Mouse (Mus musculus): ENCODE results near the gene Ralgps2.

Gene Ralgps2

DNA sequence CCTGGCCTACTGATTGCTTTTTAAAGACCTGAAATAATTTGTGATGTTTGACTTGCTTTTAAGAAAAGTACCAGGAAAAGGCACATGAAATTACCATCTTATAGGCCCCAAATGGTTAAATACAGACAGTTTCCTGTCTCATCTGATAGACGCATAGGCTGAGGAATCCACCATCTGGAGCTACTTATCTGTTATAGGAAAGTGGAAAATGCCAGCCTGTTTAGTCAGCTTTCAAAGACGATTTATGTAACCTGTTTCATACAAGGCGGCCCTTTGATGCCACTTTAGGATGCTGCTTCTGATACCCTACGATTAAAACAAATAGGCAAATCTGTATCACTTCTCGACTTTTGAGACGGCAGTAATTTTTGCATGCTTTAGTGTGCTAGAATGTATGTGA lies 138.2 kb downstream of the Ralgps2 start:
- peak; percentile 26 for DNase-seq

DNA sequence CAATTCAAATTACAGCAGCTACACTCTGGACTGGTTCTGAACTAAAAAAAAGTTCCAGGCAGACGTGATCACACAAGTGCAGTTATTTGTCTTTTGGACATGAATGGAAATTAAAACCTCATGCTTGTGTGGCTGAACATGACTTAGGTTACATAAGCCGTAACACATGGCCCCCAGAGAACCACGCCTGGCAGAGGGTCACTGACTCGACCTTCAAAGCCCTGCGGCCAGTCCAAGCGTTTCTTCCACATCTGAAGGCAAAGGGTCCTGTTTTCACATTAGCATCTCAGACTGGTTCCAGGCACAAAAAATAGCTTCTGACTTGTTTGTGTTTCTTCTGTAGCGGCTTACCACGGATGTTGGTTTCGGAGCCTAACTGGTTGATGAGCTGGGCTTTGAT lies 143.2 kb downstream of the Ralgps2 start:
- DNase-seq, result no peak

DNA sequence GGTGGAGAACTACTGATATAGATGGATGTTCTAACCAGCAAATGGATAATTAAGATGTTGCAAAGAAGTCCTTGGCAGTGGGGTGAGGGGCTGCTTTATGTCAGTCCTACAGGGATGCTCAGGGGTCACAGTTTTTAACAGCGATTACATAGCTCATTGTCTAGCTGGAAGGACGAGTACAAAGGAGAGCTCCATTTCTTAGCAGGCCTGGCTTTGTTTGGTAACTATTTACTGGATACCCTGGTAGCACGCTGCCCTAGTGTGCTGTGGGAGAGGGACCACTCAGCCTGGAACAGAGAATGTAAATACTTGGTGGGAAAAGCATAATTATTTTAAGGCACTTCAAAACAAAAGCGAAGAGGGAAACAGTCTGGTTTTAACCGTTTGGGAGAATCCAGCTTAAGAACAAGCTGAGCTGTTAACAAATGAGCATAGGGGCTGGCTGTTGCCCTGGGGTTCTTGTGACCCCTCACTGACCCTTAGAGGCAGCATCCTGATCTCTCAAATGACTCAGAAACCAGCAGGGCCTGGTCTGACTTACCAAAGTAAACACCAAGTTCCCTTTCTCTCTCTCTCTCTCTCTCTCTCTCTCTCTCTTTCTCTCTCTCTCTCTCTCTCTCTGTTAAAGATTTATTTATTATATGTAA lies 149.5 kb downstream of the Ralgps2 start:
- DNase-seq, result no peak

DNA sequence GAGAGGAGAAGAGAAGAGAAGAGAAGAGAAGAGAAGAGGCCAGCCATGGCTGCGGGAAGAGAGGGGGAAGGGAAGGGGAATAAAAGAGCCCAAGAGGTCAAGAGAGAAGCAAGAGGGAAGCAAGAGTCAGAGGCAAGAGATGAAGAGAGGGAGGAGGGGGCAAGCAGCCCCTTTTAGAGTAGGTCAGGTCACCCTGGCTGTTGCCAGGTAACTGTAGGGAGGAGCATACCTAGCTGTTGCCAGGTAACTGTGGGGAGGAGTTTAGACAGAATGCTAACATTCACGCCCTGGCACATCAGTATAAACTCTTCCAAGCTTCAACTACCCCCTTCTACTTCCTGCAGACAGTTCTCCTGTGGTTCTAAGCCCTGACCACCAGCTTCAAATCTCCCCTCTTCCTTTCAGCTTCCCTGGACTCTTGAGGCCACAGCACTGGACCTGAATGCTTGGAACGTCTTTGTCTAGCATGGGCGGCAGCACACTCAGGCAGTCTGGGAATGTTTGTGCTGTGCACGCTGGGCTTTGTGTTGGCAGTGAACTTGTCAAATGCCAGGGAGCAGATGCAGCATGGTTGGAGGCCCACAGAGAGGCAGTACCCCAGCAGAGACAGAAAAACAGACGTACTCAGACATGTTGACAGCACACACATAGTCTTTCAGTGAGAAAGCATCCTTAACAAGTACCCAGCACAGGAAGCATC lies 152.1 kb downstream of the Ralgps2 start:
- no peak for DNase-seq

DNA sequence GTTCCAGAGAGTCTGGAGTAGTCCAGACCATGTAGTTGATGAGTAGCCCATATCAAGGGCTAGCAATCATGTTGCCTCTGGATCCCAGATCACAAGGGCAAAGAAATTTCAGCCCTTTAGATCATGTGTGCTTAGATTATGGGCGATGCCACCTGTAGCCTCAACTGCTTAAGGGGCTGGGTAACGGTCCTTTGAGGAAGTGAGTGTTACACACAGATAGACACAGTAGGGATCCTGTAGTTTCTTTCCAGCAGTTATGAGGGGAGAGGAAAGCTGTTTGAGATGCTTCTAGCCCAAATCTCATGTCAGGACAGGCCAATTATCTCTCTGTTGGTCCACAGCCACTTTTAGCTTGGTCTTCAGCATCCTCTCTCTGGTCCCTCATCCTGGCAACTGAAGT lies 153.4 kb downstream of the Ralgps2 start:
- DNase-seq, result no peak

DNA sequence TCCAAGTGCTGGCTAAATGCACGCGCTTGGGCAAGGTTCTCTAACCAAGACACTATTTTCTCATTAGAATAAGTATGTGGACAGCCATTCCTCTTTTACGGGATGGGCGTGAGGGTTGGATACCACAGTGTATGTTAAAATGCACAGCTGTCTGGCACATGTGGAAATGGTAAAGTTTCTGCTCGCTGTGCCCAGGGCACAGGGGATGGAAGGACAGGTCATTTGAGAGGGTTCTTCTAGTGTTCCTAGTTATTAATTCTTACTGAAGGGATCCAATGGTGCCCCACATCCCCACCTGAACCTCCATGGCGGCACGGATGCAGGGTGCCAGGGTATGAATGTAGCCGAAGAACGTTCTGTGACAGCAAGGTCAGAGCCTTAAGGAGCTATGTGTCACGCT lies 154.5 kb downstream of the Ralgps2 start:
- DNase-seq, result no peak

DNA sequence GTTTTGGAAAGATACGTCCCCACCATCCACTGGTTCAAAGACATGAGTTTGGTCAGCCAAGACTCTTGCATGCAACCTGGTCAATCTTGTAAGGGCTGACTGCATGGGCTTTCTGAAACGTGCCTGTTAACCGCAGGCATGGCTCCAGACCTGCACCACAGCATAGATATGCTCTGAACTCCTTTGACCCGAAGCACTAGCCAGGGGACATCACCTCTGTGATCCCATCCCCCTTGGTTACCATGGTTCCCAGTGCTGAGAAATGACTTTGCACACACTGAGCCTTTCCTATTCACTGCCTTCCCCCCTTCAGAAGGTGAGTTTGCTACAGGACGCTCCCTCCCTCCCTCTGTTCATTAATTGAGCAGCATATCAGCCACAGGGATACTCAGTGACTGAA lies 155.3 kb downstream of the Ralgps2 start:
- no peak for DNase-seq

DNA sequence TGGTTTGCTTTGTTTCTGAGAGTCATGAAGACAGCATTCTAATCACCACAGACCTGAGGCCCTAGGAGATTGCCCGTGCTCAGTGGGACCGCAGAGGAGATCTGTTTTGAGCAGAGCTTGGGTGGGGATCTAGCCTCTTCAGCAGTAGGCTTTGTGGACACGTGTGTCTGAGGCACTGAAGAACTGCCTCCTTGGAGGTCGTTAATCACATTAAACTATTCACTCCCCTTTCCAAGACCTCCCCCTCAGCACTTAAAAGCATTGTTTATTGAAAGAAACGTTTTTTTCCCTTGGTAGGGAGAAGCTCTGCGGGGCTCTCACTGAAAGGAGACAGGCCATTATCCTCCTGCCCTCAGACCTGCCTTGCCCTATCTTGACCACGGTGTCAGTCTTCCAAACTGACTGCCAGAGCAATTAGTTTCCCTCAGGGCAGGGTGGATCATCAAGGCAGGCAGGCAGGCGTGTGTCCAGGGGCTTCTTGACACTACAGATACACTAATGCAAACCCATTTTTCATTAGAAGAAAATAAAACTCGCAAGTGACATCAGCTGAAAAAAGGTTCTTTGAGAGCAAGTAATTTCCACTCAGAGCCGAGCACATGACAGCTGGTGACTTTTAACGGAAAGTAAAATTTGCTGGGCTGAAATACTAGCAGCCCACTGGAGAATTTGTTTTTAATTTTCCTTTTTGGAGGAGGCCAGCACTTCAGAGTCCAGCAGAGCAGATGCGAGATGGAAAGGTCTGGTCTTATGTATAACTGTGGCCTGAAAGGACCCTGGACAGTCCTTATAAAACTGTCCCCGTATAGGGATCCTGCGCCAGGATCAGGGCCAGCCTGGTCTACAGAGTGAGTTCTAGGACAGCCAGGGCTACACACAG lies 157.2 kb downstream of the Ralgps2 start:
- no peak for DNase-seq

DNA sequence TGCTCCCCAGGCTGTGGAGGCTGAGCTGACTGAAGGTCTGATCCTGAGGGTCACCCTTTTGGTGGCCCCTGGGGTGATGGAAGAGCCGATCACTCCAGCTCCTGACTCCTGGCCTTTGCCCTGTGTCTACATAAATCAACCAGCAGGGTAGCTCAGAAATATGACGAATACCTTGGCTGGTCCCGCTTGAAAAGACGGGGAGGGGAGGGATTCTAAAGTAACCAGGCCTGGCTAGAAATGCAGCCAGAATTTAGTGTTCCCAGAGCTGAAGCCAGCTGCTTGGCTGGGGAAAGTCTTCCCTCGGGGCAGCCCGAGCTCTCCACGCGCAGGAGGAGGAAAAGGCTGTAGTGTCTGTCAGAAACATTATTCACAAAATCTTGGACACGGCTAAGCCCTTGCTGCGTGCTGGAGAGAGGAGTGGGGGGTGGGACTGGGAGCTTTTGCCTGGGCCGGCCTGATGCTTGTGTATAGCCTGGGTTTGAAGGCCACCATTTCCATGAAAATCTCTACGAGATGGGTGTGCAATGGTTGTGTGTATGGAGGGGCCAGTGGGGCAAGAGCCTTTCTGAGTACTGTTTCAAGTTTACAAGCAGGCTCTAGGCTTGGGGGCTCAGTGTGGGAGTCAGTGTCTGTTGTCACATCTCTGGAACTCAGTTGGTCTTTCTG lies 158.2 kb downstream of the Ralgps2 start:
- no peak for DNase-seq

DNA sequence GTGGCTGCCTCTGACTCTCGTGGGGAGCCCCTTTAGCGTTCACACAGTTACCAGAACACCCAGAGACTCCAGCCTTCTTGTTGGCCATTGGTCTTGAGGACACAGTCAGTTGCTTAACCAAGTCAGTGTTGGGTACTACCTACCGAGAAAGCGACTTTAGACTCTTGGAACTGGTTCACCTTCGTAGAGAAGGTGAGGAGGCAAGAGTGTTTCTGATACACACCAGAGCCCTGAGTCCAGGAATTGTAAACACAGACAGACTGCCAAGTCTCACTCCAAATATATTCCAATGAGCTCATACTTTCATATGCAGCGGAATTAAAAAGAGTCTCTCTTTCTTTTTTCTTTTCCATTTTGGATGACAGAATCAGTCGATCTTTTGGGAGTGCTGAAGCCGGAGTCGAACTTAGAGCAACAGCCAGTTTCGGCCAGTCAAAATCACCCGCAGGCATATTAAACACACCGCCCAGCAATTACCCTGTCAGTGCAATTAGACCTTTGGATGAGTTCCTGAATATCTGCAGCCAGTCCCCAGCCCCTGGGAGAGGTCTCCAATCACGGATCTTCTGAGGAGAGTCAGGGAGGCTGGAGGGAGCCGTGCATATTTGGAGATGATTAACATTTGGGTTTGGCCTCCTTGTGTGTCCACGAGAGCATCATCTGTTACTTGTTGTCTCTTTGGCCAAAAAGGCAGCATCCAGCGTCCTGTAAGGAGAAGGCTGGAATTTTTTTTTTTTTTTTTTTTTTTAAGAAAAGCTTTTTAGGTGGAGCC lies 159.0 kb downstream of the Ralgps2 start:
- DNase-seq, result no peak

DNA sequence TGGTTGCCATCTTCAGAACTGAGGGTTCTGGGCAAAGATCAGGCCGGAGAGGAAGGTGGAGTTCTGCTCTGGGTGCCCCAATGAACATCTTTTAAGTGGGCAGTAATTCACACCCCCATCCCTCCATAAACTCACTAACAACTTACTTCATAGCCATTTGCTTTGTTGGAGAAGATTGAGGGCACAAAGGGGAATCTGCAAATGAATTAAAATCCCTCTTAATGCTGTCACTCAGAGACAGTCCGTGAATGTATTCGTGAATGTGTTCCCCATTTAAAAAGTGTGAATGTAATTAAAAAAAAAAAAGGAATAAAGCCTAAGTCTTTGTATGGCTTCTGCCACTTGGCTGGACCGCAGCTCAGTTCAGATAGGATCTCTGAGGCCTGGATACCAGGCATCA lies 159.8 kb downstream of the Ralgps2 start:
- DNase-seq, result no peak

DNA sequence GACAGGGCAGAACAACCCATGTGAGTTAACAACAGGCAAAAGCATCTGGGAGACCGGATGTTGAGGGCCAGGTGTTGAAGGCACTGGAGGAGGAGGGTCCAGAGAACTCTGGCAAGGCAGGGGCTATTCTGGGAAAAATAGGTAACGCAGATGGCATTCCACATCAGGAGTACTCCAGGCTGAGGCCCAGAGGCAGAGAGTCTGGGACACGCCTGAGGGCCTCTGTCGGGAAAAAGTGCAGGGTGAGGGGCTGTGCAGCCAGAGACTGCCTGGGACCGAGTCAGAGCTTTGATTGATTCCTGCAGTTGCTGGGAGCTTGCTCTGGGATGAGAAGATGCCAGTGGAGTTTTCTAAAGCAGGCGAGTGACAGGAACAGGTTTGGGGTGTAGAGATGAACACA lies 160.4 kb downstream of the Ralgps2 start:
- DNase-seq, result no peak

DNA sequence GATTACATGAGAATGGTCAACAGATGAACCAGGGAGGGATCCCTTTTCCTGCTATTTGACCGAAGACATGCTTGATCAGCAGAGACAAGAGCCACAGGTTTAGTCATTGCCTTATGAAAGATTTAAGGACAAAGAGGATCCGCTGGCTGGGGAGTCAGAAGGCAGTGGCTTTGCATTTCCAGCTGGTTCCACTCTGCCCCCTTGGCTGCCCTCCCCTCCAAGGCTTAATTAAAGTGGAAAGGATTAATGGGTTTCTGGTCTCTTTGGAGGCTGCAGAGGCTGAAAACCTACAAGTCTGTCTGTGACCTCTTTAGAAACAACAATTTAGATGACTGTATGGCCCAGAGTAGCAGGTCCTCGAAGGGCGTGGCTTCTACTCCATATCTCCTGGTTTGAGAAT lies 161.5 kb downstream of the Ralgps2 start:
- no peak for DNase-seq

DNA sequence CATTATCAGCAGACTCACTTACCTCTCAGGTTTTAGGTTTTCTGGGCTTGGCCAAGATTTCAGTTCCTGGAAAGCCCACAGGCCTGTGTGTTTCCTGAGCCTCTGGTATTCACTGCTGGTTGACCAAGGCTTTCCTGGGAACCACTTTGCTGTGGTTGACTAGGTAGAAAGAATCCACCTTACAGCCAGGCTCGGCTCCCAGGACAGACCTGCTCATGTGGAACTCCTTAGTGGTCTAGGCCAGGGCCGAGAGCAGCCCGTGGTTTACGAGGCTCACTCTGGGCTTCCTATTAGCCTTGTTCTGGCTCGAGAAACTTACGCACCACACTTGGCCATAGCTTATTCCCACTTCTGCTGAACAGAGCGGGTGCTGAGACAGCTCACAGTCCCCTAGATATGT lies 163.4 kb downstream of the Ralgps2 start:
- DNase-seq, result no peak

DNA sequence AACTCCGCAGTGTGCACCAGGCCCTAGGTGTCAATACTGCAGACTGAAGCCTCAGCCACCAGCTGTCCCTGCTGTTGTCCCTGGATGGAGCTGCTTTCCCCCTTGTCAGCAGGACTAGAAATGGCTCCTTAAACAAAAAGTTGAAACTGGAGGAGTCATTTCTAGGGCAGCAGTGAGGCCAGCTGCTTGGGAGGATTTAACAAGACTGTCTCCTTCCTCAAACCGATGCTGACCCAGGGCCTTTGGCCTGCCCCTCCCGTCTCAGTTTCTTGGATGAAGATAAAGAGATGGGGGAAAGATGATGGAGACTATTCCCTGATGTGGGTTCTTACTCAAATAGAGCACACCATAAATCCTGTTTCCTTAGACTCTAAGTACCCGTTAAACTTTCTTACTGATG lies 164.2 kb downstream of the Ralgps2 start:
- no peak for DNase-seq

DNA sequence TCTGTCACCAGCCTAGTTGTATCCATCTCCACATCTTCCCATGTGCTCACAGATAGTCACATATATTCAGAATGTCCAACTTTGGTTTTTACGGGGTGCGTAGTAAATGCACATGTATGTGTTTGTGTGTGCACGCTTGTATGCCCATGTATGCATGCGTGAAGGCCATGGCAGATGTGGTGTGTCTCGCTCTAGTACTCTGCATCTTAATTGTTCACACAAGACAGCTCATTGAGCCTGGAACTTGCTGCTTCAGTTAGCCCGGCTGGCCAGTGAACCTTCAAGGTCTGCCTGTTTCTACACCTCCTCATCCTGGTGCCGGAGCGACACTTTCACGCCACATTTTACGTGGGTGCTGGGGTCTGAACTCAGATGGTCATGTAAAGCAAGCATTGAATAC lies 168.6 kb downstream of the Ralgps2 start:
- no peak for DNase-seq

DNA sequence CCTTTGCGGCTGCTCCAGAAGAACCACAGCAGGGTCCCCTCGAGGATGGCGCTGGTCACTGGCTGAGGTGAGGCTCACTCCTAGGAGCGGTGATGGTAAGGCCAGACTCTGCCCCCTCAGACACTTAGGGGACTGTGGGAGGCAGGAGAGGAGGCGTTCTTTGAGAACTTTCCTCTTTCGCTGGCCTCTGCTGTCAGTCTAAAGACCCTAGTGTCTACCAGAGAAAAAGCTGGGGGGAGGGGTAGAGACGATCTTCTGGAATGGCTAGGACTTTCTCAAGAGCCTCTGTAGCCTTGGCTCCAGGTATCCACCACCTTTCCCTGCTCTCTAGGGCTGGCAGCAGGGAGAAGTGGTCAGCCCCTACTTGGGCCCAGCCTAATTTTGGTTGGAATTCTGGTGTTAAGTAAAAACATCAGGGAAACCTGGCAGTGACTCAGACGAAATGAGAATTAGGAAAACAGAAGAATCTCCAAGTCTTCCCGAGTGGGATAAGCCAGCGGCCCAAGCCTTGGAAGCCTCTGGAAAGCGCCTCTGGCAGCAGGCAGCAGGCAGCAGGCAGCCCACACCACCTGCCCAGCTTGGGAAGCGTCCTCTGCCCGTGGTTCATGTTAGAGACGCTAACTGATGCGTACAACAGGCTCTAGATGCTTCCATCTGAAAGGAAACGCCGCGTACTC lies 169.7 kb downstream of the Ralgps2 start:
- DNase-seq, result no peak

DNA sequence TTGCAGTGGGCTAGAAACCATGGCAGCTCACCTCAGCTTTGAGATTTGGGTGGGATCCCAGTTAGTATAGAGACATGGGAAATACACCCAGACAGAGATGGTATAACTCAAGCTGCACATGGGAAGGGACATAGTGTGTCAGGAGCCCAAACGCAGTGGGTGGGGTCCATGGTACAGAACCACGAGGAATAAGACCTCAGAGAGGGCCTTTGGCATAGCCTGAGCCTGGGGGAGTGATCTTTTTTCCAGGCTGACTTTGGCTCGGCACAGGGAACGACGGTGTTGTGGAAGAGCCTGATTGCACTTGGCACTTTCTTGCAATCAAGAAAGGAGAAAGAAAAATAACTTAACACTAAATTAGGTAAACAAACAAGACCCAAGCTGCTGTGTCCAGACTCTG lies 170.3 kb downstream of the Ralgps2 start:
- no peak for DNase-seq

DNA sequence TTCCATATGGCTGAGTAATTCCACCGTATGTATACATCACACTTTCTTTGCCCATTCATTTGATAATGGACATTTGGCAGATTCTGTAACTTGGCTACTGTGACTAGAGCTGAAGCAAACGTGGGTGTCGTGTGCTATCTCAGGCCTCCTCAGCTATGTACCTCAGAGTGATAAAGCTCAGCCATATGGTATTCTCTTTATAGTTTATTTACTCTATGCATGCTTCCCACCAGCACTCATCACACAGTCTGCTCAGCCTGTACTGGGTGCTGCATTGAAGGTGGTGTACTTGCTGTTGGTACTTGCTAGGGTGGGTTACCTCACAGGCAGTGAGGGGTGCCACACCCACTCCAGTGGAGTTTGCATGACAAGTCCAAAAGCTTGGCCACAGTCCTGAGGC lies 174.1 kb downstream of the Ralgps2 start:
- peak; percentile 38 for DNase-seq

DNA sequence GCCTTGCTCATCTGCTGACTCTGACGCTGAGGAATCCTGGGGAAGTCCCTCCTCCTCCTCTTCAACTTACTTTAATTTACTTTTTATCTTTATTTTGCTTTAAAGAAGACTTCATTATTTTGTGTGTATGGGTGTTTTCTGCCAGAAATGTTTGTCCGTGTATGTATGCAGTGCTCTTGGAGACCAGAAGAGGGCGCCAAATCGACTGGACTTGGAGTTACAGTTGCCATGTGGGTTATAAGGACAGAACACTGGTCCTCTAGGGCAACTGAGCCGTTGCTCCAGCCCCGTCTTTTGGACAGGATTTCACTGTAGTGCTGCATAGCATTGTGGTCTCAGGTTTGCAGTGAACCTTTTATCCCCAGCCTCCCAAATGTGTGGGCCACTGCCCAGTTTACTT lies 174.8 kb downstream of the Ralgps2 start:
- DNase-seq, result no peak

DNA sequence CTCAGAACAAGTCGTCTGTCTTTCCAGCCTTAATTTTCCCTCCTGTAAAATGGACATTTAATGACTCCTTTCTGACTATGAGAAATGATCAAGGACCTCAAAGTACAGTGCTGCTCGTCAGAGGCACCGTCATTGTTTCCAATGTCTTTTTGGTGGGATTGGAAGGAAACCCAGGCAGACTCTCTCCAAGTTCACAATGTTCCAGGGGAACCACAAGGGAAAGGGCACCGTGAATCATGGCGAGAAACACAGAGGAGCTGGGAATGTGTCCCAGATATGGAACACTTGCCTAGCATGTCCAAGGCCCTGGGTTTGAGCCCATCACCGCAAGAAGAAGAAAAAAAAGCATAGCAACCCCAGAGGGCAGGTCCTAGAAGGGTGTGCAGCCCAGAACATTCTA lies 176.1 kb downstream of the Ralgps2 start:
- DNase-seq, result no peak

DNA sequence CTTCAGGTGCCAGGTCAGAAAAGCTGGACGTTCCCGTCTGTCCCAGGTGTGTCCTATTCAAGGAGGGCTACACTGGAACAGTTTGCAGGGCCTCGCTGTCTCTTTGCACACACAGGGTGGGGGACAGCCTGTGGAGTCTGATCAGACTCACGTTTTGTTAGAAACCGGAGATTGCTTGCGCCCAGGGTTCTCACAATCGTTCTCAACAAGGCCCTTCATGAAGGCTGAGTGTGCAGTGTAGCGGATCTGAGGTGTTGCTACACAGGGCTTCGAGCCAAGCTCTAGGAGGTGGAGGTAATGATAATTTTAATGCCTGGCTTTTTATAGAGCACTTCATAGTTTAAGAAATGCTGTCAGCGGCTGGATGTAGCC lies 178.0 kb downstream of the Ralgps2 start:
- no peak for DNase-seq

Data from layer of hippocampus, adult 9-11 months (tissue).